Mouse (Mus musculus): ENCODE measurements around the gene Lhx3. TPM values are rescaled to one million over a fixed set of nuclear protein-coding genes. Genes with fewer than 3 reads are reported as not detected.
A peak's percentile ranks its signal among the peaks of the same experiment; 100 is the strongest.

The Lhx3 gene
- not detected for total RNA-seq (2021)

DNA sequence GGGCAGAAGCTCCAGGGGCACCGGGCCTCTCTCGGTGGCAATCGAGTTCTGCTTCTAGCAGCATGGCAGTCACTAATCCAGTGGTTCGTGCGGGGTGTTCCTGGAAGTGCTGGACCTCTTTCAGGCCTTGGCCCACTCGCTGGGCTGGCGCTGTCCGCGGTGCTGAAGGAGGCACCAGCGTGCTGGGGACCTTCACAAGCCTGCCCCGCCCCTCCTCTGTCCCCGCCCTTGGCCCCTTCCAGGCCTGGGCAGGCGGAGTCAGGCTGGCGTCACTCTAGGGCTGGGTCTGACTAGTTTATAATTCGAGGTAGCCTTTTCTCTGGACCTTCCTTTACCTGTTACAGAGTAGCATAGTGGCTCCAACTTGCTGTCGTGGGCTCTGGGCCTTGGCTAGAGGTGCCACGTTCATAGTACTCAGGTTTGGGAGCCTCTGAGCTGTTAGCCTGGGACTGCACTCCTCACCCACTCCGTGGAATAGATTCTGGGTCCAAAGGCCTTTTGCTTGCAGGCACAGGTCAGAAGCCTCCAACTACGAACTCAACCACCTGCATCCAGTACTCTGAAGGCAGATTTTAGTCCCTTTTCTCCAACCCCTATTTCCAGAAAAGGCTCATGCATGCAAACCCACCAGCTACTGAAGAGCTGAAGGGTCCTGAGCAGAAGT is at the start of gene Lhx3:
Gene Lhx3, minus strand, starts transcription at position 164 of the 664 bp plus-strand sequence.
- intact Hi-C loops (cut with DNase I) = no loop called here
- DNase-seq = peak; percentile 92 to 95

DNA sequence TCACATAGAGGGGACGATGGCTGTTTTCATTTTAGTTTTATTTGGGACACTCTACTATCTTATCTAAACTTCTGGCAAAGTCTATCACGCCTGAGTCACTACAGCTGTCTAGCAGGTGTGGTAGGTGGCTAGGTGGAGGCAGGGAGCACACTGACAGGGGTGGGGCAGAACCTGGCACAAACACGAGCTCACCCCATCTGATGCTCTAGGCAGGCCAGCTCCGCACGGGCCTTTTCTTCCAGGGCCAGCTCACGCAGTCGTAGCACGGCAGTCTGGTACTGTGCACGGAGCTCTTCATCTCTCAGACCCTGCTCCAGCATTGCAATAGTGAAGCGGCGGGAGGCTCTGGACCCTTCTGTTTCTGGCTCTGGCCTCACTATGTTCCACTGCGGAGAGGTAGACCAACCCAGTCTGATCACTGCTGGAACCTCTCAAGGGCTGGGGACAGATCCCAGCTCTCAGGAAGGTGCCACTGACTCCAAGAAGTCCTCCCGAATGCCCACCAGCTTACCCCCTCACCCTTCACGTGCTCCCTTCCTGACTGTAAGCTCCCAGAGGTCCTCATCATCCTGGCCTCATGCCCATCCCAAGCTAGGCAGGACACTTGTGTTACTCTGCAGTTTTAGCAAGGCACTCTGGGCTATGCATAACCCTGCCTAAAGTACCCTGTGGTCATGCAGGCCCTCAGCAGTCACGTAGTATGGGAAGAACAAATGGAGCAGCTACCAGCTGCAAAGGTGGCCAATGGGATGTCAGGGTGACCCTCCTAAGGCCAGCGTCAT is 49.4 kb upstream of the Lhx3 start:
- intact Hi-C loops (cut with DNase I) = no loop called here
- no peak for DNase-seq

DNA sequence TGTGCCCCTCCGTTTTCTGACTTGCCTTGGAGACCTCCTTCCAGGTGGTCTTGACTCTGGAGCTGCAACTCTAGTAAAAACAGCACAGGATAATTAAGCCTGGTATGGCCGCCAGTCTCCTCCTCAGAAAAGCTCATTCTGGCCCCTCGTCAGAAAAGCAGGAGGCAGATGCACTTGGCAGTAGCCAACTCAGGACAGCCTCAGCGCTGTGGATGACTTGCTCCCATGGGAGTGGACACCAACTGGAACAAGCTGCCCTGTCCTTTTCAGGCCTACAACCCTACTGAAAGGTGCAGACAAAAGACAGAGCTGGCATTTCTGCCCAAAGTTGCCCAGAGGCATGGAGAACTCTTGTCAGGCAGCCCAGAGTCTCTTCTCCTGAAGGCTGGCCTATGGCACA is 46.7 kb upstream of the Lhx3 start:
- no peak for DNase-seq
- intact Hi-C loops (cut with DNase I) = no loop called here

DNA sequence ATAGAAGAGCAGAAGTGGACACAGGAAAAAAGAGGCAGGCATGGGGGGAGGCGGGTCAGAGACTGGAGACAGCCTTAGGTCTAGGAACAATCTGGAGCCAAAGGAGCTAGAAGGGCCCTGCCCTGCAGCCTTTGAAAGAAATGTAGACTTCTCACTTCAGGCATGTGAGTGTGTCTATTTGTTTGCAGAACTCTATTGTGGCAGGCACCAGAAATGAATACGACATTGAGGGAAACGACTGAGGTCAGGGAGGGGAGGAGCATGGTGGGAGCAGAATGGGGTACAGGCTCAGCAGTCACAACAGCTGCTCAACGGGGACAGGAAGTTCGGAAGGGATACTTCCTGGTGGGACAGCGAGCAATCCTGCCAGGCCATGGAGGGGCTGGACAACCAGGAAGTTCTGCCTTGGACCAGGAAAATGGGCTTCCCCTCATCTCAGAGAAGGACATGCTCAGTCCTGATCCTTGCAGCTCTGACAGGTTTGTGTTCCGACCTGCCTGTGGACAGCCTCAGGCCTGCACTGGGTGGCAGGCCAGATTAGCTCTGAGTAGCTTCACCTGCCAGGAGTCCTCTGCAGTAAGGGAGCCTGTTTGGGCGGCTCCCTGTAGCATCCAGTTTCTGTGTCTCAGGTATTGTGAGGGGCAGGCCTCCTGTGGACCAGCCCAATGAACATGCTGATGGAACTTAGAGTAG is 44.6 kb upstream of the Lhx3 start:
- DNase-seq = no peak
- intact Hi-C loops (cut with DNase I) = no loop called here

DNA sequence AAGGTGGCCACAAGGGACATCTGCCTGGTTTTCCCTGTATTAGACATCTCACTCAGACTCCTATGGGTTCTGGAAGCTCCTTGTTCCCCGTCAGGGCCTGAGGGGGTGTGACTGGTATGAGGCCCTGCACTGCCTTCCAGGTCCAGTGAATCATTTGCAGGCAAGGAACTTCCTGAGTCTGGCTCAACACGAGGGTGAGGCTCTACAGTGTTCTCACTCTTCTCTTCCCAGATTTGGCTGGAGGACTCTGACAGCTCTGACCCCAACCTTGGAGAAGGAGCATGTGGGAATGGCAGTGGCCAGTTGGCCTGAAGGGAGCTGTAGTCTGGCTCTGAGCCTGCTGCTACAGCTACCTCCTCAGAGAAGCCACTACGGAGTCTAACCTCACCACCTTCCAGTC is 39.4 kb upstream of the Lhx3 start:
- intact Hi-C loops (cut with DNase I) = no loop called here
- peak; percentile 31 to 41 for DNase-seq

DNA sequence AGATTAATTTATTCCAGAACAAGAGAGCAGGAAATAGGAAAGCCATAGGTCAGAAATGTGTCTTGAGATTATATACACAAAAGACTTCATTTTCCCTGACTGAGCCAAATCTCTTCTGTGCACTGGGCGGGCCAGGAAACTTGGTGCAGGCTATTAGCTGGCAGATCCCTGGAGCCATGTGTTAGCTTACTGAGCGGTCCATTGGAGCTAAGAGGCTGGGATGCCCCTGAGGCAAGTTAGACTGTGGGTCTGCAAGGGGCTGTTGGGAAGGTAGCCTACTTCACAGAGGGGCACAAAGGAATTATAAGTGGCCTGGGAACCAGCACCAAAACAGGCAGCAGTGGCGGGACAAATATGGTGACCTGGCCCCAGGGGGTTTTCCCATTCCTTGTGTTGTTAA is 32.8 kb upstream of the Lhx3 start:
- intact Hi-C loops (cut with DNase I) = no loop called here
- no peak for DNase-seq

DNA sequence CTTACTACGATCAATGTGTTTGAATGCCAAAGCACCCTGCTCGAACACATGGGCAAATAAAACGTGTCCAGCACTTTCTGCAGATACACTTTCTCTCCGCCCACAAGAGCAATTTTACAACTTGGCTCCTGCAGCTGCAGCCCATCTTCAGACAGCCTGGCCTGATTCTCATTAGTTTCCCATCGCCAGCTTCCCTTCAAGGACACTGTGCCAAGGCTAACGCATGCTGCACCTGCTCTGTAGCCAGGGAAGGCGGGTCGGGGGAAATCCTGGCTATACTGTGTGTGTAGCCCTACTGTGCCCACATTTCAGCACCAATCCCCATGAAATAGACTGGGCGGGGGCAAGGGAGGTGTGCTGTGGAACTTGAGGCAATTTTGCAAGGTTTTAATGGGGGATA is 32.2 kb upstream of the Lhx3 start:
- intact Hi-C loops (cut with DNase I) = no loop called here
- DNase-seq = no peak

DNA sequence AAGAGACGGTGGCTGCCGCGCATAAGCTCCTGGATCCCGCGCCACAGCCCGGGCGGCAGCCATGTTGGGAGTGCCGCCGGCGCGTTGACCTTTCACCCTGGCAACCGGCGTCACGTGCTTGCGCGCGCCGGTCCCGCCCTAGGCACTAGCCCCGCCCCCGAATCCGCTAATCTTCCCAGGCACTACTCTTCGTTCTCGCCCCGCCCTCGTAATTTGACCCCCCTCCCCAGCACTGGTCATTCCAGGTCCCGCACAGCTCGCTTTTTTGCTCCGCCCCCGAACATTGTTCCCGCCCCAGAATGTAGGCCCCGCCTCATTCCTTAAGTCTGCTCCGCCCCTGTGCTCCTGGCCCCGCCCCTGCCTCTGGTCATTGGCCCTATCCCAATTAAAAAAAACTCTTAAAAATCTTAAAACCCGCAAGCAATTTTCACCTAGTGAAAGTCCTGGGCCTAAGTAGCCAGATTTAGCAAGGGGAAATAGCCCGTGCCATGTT is 29.2 kb upstream of the Lhx3 start, which contains the start of gene Qsox2:
Gene Qsox2, minus strand, starts transcription at position 236 of the 493 bp plus-strand sequence.
- peak; percentile 93 to 95 for DNase-seq
- intact Hi-C loops (cut with DNase I) = no loop called here

DNA sequence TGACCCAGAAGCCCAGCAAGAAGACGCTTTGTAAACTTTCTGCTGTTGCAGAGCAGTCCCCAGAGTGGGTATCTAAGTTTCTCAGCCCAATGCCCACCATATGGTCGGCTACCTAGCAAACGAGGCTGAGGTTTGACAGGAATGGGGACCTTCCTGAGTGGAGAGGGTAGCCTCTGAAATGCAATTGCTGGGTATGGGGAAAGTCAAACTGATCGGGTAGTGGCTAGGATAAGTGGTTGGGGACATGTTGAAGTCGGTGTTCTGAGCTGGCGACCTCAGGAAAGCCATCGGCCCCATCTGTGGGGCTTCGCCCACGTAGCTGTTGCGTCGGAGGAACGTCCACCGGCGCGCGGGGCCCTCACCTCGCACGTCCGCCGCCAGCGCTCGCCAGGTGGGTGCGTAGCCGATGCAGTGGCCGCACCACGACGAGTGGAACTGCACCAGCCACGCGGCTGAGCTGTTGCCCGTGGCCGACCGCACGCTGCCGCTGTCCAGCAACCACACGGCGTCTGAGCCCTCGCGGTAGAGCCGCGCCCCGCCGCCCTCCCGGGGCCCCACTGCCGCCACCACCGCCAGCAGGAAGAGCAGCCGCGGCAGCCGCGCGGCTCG is 28.7 kb upstream of the Lhx3 start:
- intact Hi-C loops (cut with DNase I) = no loop called here
- no peak for DNase-seq

DNA sequence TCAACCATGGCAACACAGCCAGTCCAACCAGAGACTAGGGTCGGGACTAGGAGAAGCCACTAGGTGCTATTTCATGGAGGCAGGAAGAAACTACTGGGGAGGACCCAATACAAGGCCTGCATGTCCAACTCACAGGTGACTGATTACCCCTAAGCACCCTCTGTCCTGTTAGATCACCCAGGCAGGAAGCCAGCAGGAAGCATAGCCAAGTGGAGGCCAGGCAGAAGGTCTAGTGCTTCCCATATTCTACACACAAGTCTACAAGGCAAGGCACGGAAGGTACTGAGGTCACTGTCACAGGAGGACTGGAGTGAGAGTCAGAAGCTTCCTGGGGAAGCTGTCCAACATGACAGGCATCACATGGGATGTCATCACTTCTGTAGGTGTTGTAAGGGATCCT is 26.7 kb upstream of the Lhx3 start:
- intact Hi-C loops (cut with DNase I) = no loop called here
- DNase-seq = peak; percentile 27 to 64

DNA sequence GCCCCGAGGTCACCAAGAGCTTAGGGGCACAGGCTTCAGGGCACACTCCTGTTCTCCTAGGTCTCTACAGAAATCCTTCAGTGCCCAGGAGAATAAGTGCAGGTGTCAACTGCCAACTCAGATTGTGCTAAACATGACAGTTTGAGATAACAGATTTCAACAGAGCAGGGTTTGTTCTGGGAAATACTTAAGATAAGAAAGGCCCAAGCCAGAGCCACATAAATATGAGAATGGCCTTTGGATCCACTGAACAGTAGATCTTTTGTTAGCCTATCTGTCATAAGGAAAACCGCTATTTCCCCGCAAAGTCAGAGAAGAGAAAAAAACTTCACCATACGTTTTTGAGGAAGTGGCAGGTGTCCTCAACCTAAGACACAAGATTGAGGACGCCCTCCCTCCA is 26.2 kb upstream of the Lhx3 start:
- DNase-seq = peak in 1 of 2 experiments; percentile 28
- intact Hi-C loops (cut with DNase I) = no loop called here

DNA sequence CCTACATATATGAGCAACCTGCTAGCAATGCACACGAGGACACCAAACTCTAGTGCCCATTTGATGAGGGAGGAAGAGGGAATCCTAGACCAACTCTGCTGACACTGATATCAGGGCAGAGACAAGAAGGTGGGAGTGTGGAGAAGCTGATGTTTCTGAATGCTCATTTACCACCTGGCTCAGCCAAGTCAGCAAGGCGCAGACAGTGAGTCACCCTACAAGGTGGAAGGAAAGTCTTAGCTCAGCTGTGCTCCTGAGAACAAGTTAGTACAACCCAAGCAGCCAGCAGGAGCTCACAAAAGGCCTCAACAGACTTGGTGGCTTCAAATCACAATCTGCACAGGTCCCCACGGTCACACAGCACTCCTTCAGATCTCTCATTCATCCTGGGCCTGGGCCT is 23.3 kb upstream of the Lhx3 start:
- DNase-seq = no peak
- intact Hi-C loops (cut with DNase I) = no loop called here

DNA sequence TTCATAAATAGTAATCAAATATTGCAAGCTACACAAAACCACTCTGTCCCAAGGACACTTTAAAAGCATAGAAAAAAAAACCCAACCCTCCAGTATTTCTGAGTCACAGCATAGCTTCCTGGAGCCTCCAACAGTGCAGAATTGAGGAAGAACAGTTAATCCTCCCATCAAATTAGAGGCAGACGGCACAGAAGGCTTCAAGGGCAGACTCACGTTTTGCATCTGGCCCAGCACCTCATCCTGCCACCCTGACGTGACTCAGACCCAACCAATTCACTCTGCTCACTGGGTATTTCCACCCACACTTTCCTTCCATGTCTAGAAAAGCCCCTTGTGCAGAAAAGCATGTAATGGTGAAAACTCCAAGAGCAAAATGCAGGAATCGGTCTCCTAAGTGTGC is 22.2 kb upstream of the Lhx3 start:
- intact Hi-C loops (cut with DNase I) = no loop called here
- DNase-seq = no peak

DNA sequence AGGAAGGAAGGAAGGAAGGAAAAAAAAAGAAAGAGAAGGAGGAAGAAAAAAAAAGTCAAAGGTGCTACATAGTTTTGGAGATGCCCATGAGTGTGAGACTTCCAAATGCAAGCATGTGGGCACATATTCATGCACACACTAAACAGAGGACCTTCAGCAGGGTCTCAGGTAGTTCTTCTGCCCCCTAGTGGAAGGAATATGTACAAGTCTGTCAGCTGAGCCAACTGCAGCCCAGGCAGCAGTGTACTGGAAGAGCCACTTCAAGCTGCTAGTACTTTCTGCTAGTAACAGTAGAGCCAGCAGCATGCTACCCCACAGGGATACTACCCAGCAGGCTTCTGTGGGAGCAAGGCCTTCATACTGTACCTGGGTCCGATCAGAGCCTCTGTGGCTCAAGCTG is 19.7 kb upstream of the Lhx3 start:
- peak; percentile 61 to 66 for DNase-seq
- intact Hi-C loops (cut with DNase I) = loop anchor here (1.0 to 2.0 kb wide), 3 partner anchors 45 to 74 kb away; no protein-coding TSS in a partner anchor

DNA sequence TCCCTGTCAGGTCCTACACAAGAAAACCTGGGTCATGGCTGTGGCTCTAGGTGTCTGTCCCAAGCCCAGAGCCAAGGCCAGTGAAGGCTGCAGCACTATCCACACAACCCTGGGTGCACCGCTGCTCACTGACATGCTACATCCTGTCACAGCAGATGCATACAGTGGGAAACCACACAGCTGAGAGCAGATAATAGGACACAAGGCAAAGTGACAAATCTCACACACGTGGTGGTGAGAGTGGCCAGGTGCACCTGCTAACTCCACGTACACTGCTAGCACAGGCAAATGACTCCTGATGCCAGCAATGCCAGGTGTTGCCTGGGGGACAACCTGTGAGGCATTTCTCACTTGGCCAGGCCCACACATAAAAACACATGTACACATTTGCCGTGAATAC is 17.2 kb upstream of the Lhx3 start:
- intact Hi-C loops (cut with DNase I) = no loop called here
- DNase-seq = no peak

DNA sequence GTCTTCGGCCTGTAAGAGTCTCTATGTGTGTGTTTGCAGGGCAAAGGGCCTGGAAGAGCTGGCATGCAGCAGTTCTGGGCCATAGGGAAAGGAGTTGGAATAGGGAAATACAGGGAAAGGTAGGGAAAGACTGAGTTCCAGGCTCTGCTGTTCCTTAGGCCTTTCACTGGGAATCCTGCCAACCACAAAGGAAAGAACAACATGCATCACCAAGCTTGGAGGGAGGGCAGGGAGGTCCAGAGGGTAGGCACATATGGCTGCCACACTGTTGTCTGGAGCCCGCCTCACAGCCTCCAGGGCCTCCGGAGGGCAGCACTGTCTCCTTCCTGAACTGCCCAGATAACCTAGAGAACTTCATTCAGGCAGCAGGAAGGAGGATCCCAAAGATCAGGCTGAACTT is 15.9 kb upstream of the Lhx3 start:
- DNase-seq = no peak
- intact Hi-C loops (cut with DNase I) = no loop called here

DNA sequence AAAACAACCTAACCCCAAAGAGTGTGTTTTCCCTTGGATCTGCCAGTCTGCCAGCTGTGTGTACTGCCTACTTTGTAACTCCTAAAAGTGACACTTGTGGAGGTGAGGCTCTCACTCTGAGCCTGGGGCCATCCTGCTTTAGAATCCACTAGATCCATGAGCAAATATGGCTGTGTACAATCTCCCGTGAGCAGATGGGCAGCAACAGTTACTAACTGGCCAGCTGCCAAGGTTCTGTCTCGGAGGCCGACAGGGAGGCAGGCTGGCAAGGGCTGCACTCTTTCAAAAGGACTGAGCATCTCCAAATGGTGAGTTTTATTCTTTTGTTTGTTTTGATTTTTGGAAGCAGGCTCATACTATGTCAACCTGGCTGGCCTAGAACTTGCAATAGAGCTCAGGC is 6.4 kb upstream of the Lhx3 start:
- intact Hi-C loops (cut with DNase I) = no loop called here
- DNase-seq = no peak

DNA sequence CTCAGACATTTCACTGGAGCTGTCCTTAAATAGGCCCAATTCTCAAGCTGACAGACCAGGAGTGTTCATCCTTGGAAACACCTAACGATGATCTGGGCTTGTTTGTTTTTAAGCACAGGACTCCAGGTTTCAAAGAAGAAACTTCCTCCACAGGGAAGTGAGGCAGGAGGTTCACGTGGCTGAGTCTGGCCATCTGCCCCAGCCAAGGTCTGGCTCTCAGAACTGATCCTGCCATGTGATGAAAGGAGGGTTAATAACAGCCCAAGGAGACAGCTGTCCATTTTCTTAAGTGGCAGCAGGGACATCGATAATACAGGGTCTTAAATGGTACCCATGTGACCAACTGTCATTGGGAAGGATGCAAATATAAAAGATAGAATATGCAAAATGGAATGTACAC is 1.5 kb upstream of the Lhx3 start:
- no peak for DNase-seq

DNA sequence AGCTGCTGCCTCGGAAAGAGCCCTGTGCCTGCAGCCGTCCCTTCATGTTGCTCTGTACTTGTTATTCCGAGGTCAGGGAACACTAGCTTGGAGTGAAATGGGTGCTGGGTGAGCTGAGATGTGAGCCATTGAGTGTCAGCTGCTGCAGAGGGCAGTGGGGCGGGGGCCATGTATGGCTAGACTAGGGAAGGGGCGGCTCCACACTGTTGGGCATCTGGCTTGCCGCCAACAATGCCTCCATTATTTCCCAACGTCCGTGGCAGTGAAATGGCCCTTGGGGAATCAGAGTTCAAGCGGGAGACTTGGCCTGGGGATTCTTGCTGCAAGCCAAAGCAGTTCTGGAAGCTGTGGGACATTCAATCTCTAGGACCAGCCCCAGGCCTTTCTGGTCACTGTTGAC is 530 bp downstream of the Lhx3 start:
- no peak for DNase-seq
- intact Hi-C loops (cut with DNase I) = no loop called here

More for the DNA sequence above, 1.5 kb upstream of the Lhx3 start:
- intact Hi-C loops (cut with DNase I) = no loop called here

DNA sequence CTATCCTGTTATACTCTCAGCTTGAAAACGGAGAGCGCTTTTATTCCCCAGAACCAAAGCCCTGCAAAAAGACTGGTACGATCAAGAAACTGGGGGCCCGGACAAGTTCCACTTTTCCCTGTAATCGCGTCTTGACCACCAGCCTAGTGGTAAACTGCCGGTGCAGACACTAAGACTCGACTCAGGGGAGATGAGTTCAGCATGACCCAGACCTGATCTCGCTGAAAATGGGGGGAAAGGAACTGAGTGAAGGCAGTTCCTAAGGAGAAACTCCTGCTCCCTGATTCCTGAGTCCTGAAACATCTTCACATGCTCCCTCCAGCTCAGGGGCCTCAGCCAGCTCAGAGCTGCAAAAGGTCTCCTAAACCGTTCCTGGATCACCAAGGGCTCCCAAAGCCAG is 2.3 kb downstream of the Lhx3 start:
- intact Hi-C loops (cut with DNase I) = no loop called here
- DNase-seq = no peak

DNA sequence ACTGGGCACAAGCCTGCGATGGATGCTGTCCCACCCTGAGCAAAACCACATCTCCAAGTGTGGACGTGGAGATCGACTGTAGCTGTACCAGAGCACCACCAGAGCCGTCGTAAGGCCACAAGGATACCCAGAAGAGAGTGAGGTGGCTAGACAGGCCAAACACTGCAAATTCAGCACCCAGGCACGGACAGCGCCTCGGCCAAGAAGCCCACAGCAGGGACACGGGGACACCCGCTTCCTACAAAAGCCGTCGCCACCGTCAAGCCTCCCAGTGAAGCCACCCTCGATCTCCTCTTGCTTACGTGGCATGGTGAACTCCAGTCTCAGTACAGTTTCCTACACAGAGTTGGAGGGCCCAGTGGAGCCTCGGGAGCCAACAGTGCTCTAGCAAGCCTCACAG is 3.0 kb downstream of the Lhx3 start:
- peak; percentile 59 to 65 for DNase-seq
- intact Hi-C loops (cut with DNase I) = no loop called here

Measured in heart, postnatal 10 days (tissue).